Mouse (Mus musculus): ENCODE data around the gene Gm49394. TPM values are rescaled to one million over a fixed set of nuclear protein-coding genes. Genes with fewer than 3 reads are reported as not detected.
A peak's percentile ranks its signal among the peaks of the same experiment; 100 is the strongest.

The Gm49394 gene
- polyA plus RNA-seq (2015; fragmentation: Nextera tagmentation; extraction: Ambion mirVana): 0.11 TPM in 1 of 2 replicates, not detected in the other

GRCm38 (mm10) chr7:142669751-142670625, at the start of gene Gm49394:
TSS of gene Gm49394 (minus strand) at chr7:142669942.
- peaks cover 16% of the 10 kb centered on the region for H3K27me3 ChIP-seq (replicated peaks; ENCODE audit: control insufficient read depth, insufficient read depth, low read length)

GRCm38 (mm10) chr7:142714783-142715498, 45.2 kb upstream of the Gm49394 start:
- H3K9me3 ChIP-seq (ENCODE audit: control insufficient read depth, low read length): no peaks in the 10 kb centered on the region
- peaks cover 2% of the 10 kb centered on the region; the same call in 1 of the 2 replicates for H3K4me1 ChIP-seq (ENCODE audit: control insufficient read depth, insufficient read depth, low read depth, low read length)
- WGBS: 13% methylated on average over 8 of the region's 8 CpGs
- no peaks in the 10 kb centered on the region for H3K36me3 ChIP-seq (ENCODE audit: control insufficient read depth, insufficient read depth, low read length)
- peak overlapping the region; percentile 73 for H3K9ac ChIP-seq (ENCODE audit: low read depth, low read length)
- no peaks in the 10 kb centered on the region for H3K27me3 ChIP-seq (replicated peaks; ENCODE audit: control insufficient read depth, insufficient read depth, low read length)
- peak; percentile 17; the same call in 1 of the 2 replicates for ATAC-seq
- H3K4me3 ChIP-seq (ENCODE audit: low read length): peak overlapping the region; percentile 33
- H3K4me2 ChIP-seq (ENCODE audit: low read length): peak overlapping the region; percentile 62
- H3K27ac ChIP-seq (ENCODE audit: low read depth, low read length): no peak overlapping the region

More at GRCm38 (mm10) chr7:142669751-142670625, at the start of gene Gm49394:
- no peak for ATAC-seq
- H3K9ac ChIP-seq (ENCODE audit: low read depth, low read length): no peak within 1 kb of the TSS
- H3K4me1 ChIP-seq (ENCODE audit: control insufficient read depth, insufficient read depth, low read depth, low read length): no peaks in the 10 kb centered on the region
- no peak within 1 kb of the TSS for H3K4me2 ChIP-seq (ENCODE audit: low read length)
- no peaks in the 10 kb centered on the region; the same call in 1 of the 2 replicates for H3K9me3 ChIP-seq (ENCODE audit: control insufficient read depth, low read length)
- no peaks in the 10 kb centered on the region for H3K36me3 ChIP-seq (ENCODE audit: control insufficient read depth, insufficient read depth, low read length)
- WGBS: 85% methylated on average over 23 of the region's 23 CpGs
- H3K4me3 ChIP-seq (ENCODE audit: low read length): no peak within 1 kb of the TSS
- no peak within 1 kb of the TSS for H3K27ac ChIP-seq (ENCODE audit: low read depth, low read length)

- no peak overlapping the region for H3K4me2 ChIP-seq (ENCODE audit: low read length)
- H3K9me3 ChIP-seq (ENCODE audit: control insufficient read depth, low read length): no peaks in the 10 kb centered on the region
- 71% methylated on average over 2 of the region's 2 CpGs for WGBS
- H3K27me3 ChIP-seq (replicated peaks; ENCODE audit: control insufficient read depth, insufficient read depth, low read length): no peaks in the 10 kb centered on the region
- no peaks in the 10 kb centered on the region for H3K4me1 ChIP-seq (ENCODE audit: control insufficient read depth, insufficient read depth, low read depth, low read length)
- H3K27ac ChIP-seq (ENCODE audit: low read depth, low read length): no peak overlapping the region
- no peak overlapping the region for H3K9ac ChIP-seq (ENCODE audit: low read depth, low read length)
- no peak for ATAC-seq
- H3K4me3 ChIP-seq (ENCODE audit: low read length): no peak overlapping the region
- H3K36me3 ChIP-seq (ENCODE audit: control insufficient read depth, insufficient read depth, low read length): no peaks in the 10 kb centered on the region
These were observed 37.1 kb upstream of the Gm49394 start for GRCm38 (mm10) chr7:142706873-142707272.

GRCm38 (mm10) chr7:142699334-142699860, 29.7 kb upstream of the Gm49394 start:
- H3K9ac ChIP-seq (ENCODE audit: low read depth, low read length): no peak overlapping the region

GRCm38 (mm10) chr7:142678611-142679010, 8.9 kb upstream of the Gm49394 start:
- 91% methylated on average over 2 of the region's 3 CpGs for WGBS
- no peak for ATAC-seq
- no peak overlapping the region for H3K4me3 ChIP-seq (ENCODE audit: low read length)

More at GRCm38 (mm10) chr7:142699334-142699860, 29.7 kb upstream of the Gm49394 start:
- Histone ChIP-seq H3K4me3 (ENCODE audit: low read length) (no peak overlapping the region), H3K27me3 (replicated peaks; ENCODE audit: control insufficient read depth, insufficient read depth, low read length) (no peaks in the 10 kb centered on the region), H3K4me1 (ENCODE audit: control insufficient read depth, insufficient read depth, low read depth, low read length) (no peaks in the 10 kb centered on the region), H3K36me3 (ENCODE audit: control insufficient read depth, insufficient read depth, low read length) (no peaks in the 10 kb centered on the region), H3K4me2 (ENCODE audit: low read length) (no peak overlapping the region), H3K27ac (ENCODE audit: low read depth, low read length) (no peak overlapping the region), H3K9me3 (ENCODE audit: control insufficient read depth, low read length) (no peaks in the 10 kb centered on the region)
- ATAC-seq: no peak
- 58% methylated on average over 5 of the region's 5 CpGs for WGBS

GRCm38 (mm10) chr7:142675644-142676043, 5.9 kb upstream of the Gm49394 start:
- Histone ChIP-seq H3K4me1 (ENCODE audit: control insufficient read depth, insufficient read depth, low read depth, low read length) (no peaks in the 10 kb centered on the region), H3K4me3 (ENCODE audit: low read length) (no peak overlapping the region), H3K9me3 (ENCODE audit: control insufficient read depth, low read length) (no peaks in the 10 kb centered on the region), H3K27ac (ENCODE audit: low read depth, low read length) (no peak overlapping the region), H3K4me2 (ENCODE audit: low read length) (no peak overlapping the region), H3K27me3 (replicated peaks; ENCODE audit: control insufficient read depth, insufficient read depth, low read length) (no peaks in the 10 kb centered on the region), H3K36me3 (ENCODE audit: control insufficient read depth, insufficient read depth, low read length) (no peaks in the 10 kb centered on the region), H3K9ac (ENCODE audit: low read depth, low read length) (no peak overlapping the region)
- ATAC-seq: peak; percentile 76
- 8% methylated on average over 3 of the region's 3 CpGs for WGBS

More at GRCm38 (mm10) chr7:142678611-142679010, 8.9 kb upstream of the Gm49394 start:
- no peaks in the 10 kb centered on the region for H3K27me3 ChIP-seq (replicated peaks; ENCODE audit: control insufficient read depth, insufficient read depth, low read length)
- no peaks in the 10 kb centered on the region for H3K36me3 ChIP-seq (ENCODE audit: control insufficient read depth, insufficient read depth, low read length)
- no peak overlapping the region for H3K9ac ChIP-seq (ENCODE audit: low read depth, low read length)
- H3K27ac ChIP-seq (ENCODE audit: low read depth, low read length): no peak overlapping the region
- H3K4me1 ChIP-seq (ENCODE audit: control insufficient read depth, insufficient read depth, low read depth, low read length): no peaks in the 10 kb centered on the region
- no peak overlapping the region for H3K4me2 ChIP-seq (ENCODE audit: low read length)
- no peaks in the 10 kb centered on the region for H3K9me3 ChIP-seq (ENCODE audit: control insufficient read depth, low read length)

- no peak for ATAC-seq
- 63% methylated on average over 6 of the region's 6 CpGs for WGBS
- no peak overlapping the region for H3K9ac ChIP-seq (ENCODE audit: low read depth, low read length)
- H3K27me3 ChIP-seq (replicated peaks; ENCODE audit: control insufficient read depth, insufficient read depth, low read length): no peaks in the 10 kb centered on the region
- no peak overlapping the region for H3K27ac ChIP-seq (ENCODE audit: low read depth, low read length)
- H3K9me3 ChIP-seq (ENCODE audit: control insufficient read depth, low read length): no peaks in the 10 kb centered on the region; the same call in 1 of the 2 replicates
- H3K4me3 ChIP-seq (ENCODE audit: low read length): no peak overlapping the region
- no peaks in the 10 kb centered on the region for H3K4me1 ChIP-seq (ENCODE audit: control insufficient read depth, insufficient read depth, low read depth, low read length)
- no peak overlapping the region for H3K4me2 ChIP-seq (ENCODE audit: low read length)
- no peaks in the 10 kb centered on the region for H3K36me3 ChIP-seq (ENCODE audit: control insufficient read depth, insufficient read depth, low read length)
These were observed 5.4 kb upstream of the Gm49394 start for GRCm38 (mm10) chr7:142675141-142675540.

GRCm38 (mm10) chr7:142672120-142672519, 2.4 kb upstream of the Gm49394 start:
- no peak overlapping the region for H3K4me3 ChIP-seq (ENCODE audit: low read length)
- ATAC-seq: no peak; the same call in 1 of the 2 replicates
- H3K27me3 ChIP-seq (replicated peaks; ENCODE audit: control insufficient read depth, insufficient read depth, low read length): no peaks in the 10 kb centered on the region
- no peaks in the 10 kb centered on the region for H3K4me1 ChIP-seq (ENCODE audit: control insufficient read depth, insufficient read depth, low read depth, low read length)
- H3K9ac ChIP-seq (ENCODE audit: low read depth, low read length): no peak overlapping the region
- WGBS: 16% methylated on average over 4 of the region's 4 CpGs
- no peaks in the 10 kb centered on the region; the same call in 1 of the 2 replicates for H3K9me3 ChIP-seq (ENCODE audit: control insufficient read depth, low read length)
- no peak overlapping the region for H3K27ac ChIP-seq (ENCODE audit: low read depth, low read length)
- H3K4me2 ChIP-seq (ENCODE audit: low read length): no peak overlapping the region
- no peaks in the 10 kb centered on the region for H3K36me3 ChIP-seq (ENCODE audit: control insufficient read depth, insufficient read depth, low read length)
